Mouse (Mus musculus) thymus, postnatal 36 days (tissue): ENCODE measurements around the gene Fam129c.
A peak's percentile ranks its signal among the peaks of the same experiment; 100 is the strongest.

ENCODE experiments used
- DNase-seq, 2 experiments: peaks; one replicate each; pipeline ENCODE4 v3.0.0; 2022; ENCODE audit warnings: mixed read lengths in 2 of 2

Gene Fam129c

DNA sequence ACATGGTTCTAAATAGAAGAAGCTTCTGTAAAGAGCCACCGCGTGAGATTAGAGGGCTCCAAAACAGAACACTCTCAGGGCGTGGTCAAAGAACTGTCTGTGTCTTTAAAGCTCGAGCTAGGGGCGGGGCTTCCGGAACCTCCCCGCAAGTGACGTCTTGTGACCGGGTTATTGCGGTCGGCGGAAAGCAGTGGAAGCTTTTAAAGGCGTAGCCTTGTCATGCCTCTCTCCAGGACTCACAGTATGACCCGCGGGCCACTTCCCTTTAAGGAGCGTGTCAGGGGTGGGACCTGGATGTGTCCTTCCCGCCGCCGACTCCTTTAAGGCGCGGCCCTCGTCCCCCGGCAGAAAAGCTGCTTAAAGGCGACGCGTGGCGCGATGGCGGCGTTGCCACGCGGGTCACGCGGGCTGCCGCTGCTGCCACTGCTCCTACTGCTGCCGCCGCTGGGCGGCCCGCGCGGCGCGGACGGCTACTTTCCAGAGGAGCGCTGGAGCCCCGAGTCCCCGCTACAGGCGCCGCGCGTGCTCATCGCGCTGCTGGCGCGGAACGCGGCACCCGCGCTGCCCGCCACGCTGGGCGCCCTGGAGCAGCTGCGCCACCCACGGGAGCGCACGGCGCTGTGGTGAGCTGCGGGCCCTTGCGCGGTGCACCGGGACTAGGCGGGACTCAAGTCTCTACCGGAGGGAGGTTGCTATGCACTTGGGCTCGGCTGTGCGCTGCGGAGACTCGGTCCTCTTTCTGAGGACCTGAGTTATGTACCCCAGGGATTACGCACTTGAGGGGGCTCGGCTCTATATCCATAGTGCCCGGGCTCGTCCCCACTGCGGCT is 13.6 kb downstream of the Fam129c start, which contains the start of gene Colgalt1:
Gene Colgalt1, plus strand, starts transcription at position 177 of the 830 bp plus-strand sequence.
- peak; percentile 96 to 97 for DNase-seq

DNA sequence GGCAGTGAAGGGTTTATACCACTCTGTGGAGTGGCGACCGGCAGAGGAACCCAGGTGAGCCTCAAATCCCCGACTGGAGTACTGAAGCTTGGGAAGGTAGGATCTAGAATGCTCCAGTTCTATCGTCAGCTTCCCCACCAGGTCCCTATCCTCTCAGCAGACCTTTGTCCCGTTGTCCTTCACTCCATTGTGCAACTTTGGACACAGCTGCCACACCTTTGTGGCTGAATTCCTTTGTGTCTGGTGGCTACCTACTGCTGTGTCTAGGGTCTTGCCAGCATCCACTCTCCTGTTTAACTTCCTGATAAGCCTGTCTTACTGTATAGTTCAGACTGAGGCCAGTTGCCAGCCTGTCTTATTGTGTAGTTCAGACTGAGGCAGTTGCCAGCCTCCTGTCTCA is 14.7 kb downstream of the Fam129c start:
- no peak for DNase-seq

DNA sequence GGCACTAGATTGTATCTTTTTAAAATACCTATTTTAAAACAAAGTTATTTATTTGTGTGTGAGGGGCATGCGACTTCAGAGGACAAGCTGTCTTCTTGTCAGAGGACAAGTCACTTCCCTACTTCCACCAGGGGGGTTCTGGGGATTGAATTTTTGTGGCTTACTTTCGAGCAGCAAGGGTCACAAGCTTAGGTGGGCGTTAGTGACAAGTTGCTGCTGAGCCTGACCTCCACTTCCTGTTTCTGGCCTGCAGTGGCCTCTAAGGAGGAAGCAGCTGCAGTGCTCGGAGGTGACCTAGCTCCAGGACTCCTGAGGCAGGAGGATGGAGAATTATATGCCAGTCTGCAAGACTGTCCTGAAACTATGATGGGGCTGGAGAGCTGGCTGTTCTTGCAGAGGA is 16.0 kb downstream of the Fam129c start:
- DNase-seq, result no peak

DNA sequence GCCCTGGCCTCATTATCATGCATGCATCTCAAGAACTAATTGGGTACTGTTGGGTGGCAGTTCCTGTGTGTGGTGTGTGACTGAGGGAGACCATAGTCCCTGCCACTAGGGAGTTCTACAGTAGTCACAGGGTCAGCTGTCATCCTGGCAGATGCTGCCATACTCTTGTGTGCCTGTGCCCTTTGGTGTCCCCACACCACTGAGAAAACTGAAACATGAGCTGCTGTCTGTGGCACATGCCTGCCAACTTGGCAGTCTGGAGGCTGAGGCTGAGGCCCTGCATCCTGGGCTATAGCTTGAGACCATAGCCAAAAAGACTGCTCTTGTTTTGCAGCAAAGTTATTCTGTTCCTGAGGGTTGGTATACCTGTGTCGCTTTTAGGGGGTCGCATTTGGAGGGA is 22.3 kb downstream of the Fam129c start:
- no peak for DNase-seq

DNA sequence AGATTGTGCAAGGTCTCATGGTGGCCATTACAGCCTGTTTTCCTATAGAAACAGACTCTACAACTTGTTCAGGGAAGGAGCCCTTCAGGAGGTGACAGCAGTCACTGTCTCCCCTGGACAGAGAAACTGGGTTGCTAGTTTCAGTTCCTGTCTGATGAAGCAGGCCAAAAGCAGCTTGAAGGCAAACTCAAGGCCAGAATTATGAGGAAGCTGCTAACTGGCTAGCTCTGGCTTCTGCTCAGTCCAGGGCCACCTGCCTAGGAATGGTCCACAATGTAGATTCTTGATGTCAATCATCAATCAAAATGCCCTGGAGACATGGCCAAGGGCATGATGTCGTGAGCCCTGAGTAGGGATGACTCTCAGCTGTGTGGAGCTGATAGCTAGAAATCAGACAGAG is 27.6 kb downstream of the Fam129c start:
- no peak for DNase-seq

DNA sequence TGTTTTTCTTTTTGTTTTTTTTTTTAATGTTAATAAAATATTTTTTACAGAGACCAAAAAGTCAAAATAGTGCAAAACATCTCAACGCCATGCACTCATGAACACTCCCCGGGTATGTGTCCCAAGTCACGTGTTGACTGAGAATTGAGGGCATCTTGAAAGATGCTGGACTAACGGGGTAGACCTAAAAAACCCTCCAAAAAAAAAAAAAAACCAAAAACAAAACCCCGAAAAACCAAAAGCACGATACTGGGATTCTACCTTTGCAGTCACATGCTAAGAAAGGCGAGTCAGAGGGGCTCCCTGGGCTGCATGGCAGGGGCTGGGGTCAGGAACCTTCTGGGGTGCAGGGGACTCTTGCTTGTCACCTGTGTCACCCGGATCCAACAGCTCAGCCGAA is 29.3 kb downstream of the Fam129c start:
- no peak for DNase-seq

DNA sequence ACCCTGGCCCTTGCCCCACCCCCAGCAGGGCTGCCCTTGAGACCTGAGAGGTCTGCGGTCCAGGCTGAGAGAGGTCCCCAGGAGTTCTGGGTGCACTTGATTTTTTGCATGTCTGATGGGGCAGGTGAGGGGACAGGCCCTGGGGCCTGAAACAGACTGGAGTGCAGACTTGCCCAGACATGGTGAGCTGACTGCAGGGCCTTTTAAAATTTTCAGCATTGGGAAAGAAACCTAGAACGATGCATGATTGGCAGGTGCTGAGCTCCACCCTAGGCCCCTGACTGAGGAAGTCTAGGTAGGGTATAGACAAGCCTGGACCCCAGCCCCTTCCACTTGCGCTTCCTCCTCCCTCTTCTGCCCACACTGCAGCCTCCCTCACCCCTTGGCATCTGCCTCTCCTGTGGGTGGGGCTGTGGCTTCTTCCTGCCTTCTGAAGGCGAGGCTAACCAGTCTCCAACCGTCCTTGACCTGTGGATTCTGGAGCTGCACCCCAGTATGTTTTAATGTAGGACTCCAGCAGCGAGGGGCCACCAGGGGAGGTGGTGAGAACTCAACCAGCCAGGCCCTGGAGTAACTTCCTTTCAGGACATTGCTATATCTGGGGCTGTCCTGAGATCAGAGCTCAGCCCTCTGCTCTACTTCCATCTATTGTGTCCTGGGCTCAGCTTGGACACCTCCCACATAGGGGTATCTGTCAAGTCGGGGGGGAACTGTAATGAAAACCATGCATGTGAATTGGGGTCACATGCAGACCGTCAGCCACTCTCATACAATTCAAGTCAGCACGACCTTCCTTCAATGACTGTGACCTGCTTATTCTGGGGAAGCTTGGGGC is 30.0 kb downstream of the Fam129c start:
- DNase-seq, result no peak

DNA sequence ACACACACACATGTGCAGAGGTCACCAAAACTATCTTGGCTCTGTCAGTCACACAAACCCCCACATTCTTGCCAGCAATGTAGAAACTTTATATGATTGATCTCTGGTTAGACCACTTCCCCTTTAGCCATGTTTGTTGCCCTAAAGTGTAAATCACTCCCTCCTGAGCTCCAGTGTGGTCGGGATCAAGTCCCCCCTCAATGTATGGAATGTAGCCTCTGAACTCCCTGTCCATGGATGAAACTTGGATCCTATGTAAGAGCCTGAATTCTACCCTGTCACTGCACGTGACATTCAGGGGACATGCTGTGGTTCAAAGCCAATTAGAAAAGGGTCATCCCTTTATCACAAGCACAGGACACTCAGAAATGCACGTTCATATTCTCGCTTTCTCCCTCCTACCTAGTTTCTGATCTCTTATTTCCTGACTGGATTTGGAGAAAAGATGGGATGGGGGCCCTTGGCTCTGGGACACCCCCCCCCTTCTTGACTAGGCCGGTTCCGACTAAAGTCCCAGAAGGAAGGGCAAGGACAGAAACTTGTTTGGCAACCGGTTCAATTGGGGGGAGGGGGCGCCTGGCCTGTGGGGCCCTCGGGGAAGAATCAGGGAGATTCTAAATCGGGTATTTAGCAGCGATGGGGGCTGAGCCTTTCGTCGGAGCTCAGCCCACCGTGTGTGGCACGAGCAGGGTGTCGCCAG is 31.1 kb downstream of the Fam129c start:
- no peak for DNase-seq

DNA sequence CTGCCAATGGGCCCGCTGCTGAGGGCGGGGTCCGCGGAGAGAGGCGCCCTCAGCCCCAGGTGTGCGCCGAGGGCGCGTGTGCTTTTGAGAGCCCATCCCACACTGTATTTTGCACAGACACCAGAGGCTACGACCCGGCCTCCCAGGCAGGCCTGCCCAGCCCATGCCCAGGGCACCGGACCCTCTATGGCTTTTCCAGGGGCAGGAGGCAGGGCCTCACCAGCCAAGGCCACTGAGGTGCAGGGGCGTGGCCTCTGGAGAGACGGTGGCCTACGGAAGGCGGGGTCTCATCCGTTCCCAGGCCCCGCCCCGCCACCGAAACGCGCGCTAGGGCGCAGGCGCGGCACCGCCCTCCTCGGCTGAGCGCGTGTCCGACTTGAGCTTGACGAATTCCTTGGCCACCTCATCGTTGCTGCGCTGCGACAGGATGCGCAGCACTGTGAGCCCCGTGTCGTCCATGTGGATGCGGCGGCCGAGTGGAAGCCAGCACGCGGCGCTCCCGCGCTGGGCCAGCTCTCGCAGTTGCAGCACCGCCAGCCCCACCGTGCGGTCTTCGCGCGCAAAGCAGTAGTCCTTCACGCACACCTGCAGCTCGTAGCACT is 31.7 kb downstream of the Fam129c start:
- peak; percentile 92 to 95 for DNase-seq

DNA sequence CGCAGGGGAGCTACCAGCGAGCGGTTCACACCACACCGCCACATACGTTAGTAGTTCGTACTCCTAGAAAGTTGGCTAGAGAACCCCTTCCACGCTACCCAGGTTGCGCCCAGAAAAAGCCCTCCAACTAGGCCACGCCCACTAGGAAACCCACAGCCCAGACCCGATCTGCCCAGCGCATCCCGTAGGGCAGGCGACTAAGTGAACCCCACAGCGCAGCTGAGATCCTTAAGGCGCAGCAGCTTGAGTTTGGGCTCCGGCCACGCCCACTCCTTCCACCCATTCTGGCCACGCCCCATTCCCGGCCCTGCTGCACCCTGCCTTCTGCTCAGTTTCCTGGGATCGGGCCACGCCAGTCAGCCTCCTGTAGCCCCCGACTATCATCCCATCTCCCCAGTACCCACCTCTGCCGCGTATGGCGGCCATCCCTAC is 32.3 kb downstream of the Fam129c start:
- DNase-seq, result peak; percentile 58 to 71

DNA sequence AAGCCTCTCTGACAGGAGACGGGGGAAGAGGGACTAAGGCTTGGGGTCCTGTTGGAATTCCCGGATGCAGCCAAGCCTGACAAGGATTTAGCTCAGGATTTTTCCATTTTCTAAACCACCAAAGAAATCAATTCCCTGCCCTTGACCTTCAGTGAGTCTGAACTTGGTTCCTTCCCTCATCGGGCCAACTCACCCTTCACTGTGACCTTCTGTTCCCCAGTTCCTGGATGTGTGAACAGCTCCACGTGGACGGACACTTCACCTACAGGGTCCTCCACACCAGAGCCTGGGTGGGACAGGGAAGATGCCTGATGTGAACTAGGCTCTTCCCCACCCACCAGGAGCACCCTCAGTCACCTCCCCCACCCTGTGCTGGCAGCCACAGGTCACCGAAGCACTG is 33.3 kb downstream of the Fam129c start:
- no peak for DNase-seq

DNA sequence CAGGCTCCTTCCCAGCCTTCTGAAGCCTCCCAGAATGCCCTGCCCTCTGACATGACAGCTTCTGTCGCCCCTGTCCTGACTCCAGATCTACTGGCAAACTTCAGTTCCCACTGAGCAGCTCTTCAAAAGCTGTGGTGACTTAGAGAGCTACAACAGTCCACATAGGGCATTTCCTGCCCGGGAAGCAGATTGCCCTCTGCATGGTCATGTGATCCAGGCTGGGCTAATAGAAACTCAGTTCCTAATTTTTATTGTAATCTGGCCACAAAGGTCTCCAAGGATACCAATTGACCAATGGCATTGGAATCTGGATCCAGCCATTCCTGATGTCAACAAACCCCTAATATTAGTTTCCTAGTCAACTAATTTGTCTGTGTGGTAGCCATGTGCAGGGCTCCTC is 34.4 kb downstream of the Fam129c start:
- DNase-seq, result no peak

DNA sequence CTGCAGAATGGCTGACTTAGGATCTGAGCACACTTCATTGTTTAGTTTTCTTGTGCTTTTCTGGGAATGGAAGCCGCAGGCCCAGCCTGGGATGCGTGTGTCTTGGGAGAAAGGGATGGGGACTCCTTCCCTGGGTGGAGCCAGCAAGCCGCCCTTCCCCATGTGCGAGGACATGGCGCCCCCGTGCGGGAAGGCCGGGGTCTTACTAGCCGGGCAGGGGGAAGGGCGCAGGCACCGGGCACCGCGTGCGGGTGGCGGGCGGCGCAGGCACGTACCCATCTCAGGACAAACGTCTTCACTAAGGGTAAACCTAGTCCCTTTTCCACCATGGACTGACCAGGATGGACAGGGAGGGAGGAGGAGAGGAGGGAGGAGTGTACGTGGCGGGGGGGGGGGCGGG is 35.7 kb downstream of the Fam129c start:
- peak; percentile 83 to 86 for DNase-seq

DNA sequence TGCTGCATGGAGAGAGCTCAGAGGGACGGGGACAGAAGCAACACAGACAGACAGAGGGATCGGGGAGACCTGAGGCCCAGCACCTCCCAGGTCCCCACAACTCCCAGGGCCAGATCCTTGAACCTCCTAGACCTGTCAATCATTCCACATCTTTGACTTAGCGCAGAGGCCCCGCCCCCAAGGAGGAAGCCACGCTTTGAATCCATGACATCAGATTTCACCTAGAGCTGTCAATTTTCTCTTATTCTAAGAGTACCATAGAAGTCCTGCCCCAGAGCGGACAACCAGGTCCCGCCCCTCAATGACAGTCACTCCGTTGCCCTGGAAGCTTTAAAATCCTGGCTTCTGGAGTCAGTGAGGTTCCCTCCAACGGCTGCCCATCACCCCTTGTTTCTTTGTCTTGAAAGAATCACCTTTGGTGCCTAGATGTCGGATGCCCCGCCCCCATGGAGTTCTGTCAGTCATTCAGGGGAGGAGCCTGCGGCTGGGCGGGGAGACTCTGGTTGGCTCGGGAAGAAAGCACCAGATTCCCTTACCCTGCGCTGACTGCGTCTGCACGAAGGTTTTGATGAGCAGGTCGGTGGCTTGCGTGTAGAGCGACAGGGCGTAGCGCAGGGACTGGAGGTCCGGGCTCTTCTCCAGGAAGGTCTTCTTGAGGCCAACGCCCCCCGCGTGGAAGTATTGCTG is 36.7 kb downstream of the Fam129c start:
- peak; percentile 79 to 85 for DNase-seq

DNA sequence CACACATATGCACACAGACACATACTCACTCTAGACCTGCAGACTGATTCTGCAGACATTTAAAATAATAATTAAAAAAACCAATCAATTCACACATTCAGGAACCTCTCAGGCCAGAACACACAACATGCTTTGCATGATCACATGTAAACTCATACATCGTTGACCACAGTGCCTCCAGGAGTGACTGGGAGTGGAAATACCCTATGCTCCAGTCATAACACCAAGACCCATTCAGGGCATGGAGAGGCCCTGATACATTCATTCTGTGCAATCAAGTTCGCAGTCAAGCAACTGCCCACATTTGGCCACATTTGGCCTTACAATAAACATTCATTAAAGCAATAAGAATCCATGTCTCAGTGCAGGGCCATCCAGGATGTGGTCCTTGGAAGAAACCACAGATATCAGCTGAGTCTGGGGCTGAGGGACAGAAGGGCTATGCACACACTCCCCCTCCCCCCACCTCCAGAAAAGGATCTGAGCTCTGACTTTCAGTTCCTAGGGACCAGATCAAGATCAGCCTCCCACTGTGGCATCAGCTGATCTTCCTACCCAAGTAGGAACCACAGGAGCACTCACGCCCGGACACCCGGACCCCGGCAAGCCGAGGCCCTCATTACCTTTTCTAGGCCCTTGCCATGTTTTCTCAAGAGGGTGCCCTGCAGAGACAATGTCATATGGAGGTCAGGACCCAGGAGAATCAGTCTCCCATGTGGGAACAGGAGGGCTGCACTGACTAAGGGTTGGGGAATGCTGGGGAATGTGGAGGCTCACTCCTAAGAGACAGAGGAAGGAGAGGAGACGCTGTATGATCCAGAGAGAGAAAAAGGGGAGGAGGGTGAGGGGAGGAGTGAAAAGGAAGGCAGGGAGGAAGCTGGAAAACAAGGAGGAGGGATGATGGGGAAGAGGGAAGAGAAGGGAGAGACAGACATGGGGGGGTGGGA is 40.0 kb downstream of the Fam129c start:
- DNase-seq, result no peak

DNA sequence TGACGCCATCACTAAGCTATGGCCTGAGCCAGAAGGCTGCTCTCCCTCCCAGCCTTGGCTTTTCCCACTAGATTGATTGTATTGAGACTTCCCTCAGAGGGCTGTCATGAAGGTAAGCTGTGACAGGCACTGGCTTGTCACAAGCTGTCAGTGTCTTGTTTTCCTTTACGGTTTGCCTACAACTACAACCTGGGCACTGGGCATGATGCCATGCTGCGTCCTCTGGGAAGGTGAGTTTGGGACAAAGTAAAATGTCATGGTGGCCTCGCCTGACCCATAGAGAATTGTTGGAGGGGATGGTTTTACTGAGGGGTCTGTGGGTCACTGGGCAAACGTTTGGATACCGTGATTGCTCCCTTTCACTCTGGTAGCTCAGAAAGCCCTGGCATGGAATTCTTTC is 40.9 kb downstream of the Fam129c start:
- no peak for DNase-seq

DNA sequence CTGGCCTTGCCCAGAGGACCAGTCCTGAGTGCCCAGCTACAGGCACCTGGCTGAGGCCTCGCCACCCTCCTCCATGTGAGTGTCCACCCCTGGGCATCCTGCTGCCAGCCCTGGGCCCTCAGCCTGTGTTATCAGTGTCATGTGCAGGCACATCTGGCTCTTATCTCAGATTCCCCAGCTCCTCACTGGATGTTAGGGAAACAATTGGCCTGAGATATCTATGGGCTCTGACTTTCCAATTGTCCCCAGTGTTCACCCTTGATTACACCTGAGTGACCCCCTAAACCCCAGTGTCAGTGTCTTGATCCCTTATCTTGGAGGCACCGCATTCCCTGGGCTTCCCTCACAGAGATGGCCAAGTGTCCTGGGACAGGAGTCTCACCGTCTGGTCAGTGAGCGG is 41.9 kb downstream of the Fam129c start:
- DNase-seq, result no peak

DNA sequence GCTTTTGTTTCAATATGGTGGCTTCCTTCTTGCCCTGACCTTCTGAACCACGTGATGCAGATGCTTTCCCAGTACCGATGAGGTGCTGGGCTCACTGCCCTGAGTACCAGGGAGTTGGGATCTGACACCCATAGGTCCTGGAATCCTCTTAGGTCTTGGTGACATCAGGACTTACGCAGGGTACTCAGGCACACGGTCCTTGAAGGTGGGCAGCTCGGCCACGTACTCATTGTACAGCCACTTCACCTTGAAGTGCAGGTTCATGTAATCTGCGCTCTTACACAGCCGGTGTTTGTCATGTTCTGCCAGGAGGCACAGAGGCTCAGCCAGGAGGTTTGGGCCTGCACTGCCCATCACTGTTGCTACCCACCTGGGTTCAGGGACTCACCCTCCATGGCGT is 48.1 kb downstream of the Fam129c start:
- DNase-seq, result no peak

DNA sequence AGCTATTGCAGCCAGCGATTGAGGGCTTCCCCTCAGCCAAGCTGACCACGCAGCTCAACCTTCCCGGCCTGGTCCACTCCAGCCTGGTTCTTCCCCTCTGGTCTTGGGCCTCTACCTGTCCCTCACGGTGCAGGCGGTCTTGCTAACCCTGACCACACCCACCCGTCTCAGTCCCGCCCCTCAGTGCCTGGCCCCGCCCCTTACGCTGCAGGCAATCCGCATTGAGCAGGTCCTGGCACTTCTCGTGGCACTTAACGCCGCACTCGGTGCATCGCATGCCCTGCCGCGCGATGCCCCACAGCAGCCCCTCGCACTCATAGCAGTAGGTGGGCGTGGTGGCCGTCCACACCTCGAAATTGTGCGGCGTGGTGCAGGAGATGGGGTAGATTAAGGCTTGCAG is 57.2 kb downstream of the Fam129c start:
- DNase-seq, result no peak
